In the genomic region with DNA sequence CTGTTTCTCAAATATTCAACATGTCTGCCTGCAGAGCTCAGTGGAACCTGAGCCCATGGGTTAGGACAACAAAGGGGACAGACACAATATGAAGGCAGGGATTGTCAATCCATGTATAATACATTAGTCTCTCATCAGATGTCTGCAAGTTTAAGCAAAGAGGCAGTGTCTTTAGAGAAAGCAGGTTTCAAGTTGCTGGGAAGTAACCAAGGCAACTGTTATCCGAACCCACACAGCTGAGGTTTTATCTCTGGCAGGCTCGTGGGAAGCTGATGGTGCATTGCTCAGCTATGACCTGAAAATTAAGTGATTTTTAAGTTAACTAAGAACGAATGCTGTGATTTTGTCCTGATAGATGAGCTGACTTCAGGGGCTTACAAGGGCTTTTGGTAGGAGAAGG, we compare ENCODE assay signal across 15 mouse cellular contexts. TPM values are rescaled to one million over a fixed set of nuclear protein-coding genes. Genes with fewer than 3 reads are reported as not detected.
DNase-seq lines count a peak whose midpoint lies in the region; ATAC-seq lines count a peak whose summit lies in the region.
"Had no signal": no experiment of that assay in that cellular context is flagged by ENCODE, and none has a peak within 500 bp of the region (broad histone marks: within the 10 kb centered on the region; RNA-seq: fewer than 3 reads in every experiment).

No protein-coding gene starts in this region.

- intact Hi-C loops in left cerebral cortex, postnatal 36 days (cut with DNase I) = no loop called here

- H3K4me1 ChIP-seq in forebrain, embryonic 16.5 days (replicated peaks; ENCODE audit: control insufficient read depth, insufficient read depth, low read length) = peaks cover 3% of the 10 kb centered on the region; the same call in 1 of the 2 replicates
- no peaks in the 10 kb centered on the region for H3K4me1 ChIP-seq in forebrain, embryonic 11.5 days (replicated peaks; ENCODE audit: control insufficient read depth, insufficient read depth, low read length)
- 0 out of 2 replicates have a peak, but pooled peaks cover 3% of the 10 kb centered on the region for H3K4me1 ChIP-seq in midbrain, embryonic 16.5 days (ENCODE audit: control insufficient read depth, insufficient read depth, low read length)
- H3K4me1 ChIP-seq: limb, embryonic 12.5 days; lung, embryonic 15.5 days; midbrain, embryonic 12.5 days had no signal

- no peaks in the 10 kb centered on the region for H3K36me3 ChIP-seq in forebrain, embryonic 16.5 days (ENCODE audit: control insufficient read depth, insufficient read depth)
- H3K36me3 ChIP-seq in forebrain, embryonic 11.5 days (ENCODE audit: control insufficient read depth, insufficient read depth, low read length) = no peaks in the 10 kb centered on the region
- H3K36me3 ChIP-seq in midbrain, embryonic 16.5 days (ENCODE audit: control insufficient read depth, insufficient read depth, low read length) = no peaks in the 10 kb centered on the region
- H3K36me3 ChIP-seq: limb, embryonic 12.5 days; lung, embryonic 15.5 days; midbrain, embryonic 12.5 days had no signal

- H3K4me3 ChIP-seq in forebrain, embryonic 16.5 days (replicated peaks; ENCODE audit: low read length) = no peak overlapping the region
- no peak overlapping the region for H3K4me3 ChIP-seq in forebrain, embryonic 11.5 days (ENCODE audit: low read depth, low read length)
- H3K4me3 ChIP-seq in midbrain, embryonic 16.5 days (ENCODE audit: low read depth, low read length) = no peak overlapping the region
- H3K4me3 ChIP-seq: limb, embryonic 12.5 days; lung, embryonic 15.5 days; midbrain, embryonic 12.5 days had no signal

- no peak overlapping the region for H3K4me2 ChIP-seq in forebrain, embryonic 16.5 days (ENCODE audit: low read length)
- H3K4me2 ChIP-seq in forebrain, embryonic 11.5 days (ENCODE audit: low read depth, low read length, severe bottlenecking) = no peak overlapping the region
- no peak overlapping the region for H3K4me2 ChIP-seq in midbrain, embryonic 16.5 days (ENCODE audit: low read length)
- H3K4me2 ChIP-seq: limb, embryonic 12.5 days; lung, embryonic 15.5 days; midbrain, embryonic 12.5 days had no signal

- H3K27ac ChIP-seq in forebrain, embryonic 16.5 days (ENCODE audit: low read length) = no peak overlapping the region
- no peak overlapping the region for H3K27ac ChIP-seq in forebrain, embryonic 11.5 days (ENCODE audit: low read depth, low read length)
- H3K27ac ChIP-seq in midbrain, embryonic 16.5 days (ENCODE audit: low read length) = peak overlapping the region; percentile 4; the same call in 1 of the 2 replicates
- H3K27ac ChIP-seq: limb, embryonic 12.5 days; lung, embryonic 15.5 days; midbrain, embryonic 12.5 days had no signal

- WGBS in forebrain, embryonic 16.5 days = 53% methylated on average over 3 of the region's 3 CpGs
- WGBS in forebrain, embryonic 11.5 days = 49% methylated on average over 3 of the region's 3 CpGs
- WGBS in midbrain, embryonic 16.5 days = 15% methylated on average over 3 of the region's 3 CpGs

- DNase-seq in forebrain, embryonic 11.5 days (ENCODE audit: low spot score) = no peak
- peak; percentile 21 for DNase-seq in left cerebral cortex, adult 11 months (ENCODE audit: low spot score)
- DNase-seq in left cerebral cortex, postnatal 36 days (ENCODE audit: low spot score in 2 of 2) = no peak
- peak; percentile 27 for DNase-seq in embryo, embryonic 11 days
- DNase-seq in retina, embryonic 14.5 days (ENCODE audit: low spot score) = no peak
- no peak for DNase-seq in heart, adult 18-20 months
- DNase-seq: adrenal gland, postnatal 36 days; cerebellum, adult 9-10 months had no signal

- H3K9me3 ChIP-seq in forebrain, embryonic 16.5 days (ENCODE audit: control insufficient read depth, low read length) = no peaks in the 10 kb centered on the region
- H3K9me3 ChIP-seq in forebrain, embryonic 11.5 days (ENCODE audit: control insufficient read depth, low read length) = no peaks in the 10 kb centered on the region
- H3K9me3 ChIP-seq in midbrain, embryonic 16.5 days (replicated peaks; ENCODE audit: control insufficient read depth, low read length, poor library complexity, severe bottlenecking) = no peaks in the 10 kb centered on the region
- H3K9me3 ChIP-seq: lung, embryonic 15.5 days; midbrain, embryonic 12.5 days had no signal

- no peaks in the 10 kb centered on the region for H3K27me3 ChIP-seq in forebrain, embryonic 16.5 days (replicated peaks; ENCODE audit: control insufficient read depth, insufficient read depth, low read length)
- H3K27me3 ChIP-seq in forebrain, embryonic 11.5 days (ENCODE audit: control insufficient read depth, insufficient read depth, low read length) = no peaks in the 10 kb centered on the region
- no peaks in the 10 kb centered on the region for H3K27me3 ChIP-seq in midbrain, embryonic 16.5 days (ENCODE audit: control insufficient read depth, insufficient read depth, low read depth, low read length)
- H3K27me3 ChIP-seq: limb, embryonic 12.5 days; lung, embryonic 15.5 days; midbrain, embryonic 12.5 days had no signal

- no peak overlapping the region for H3K9ac ChIP-seq in forebrain, embryonic 16.5 days (replicated peaks; ENCODE audit: low read depth, low read length)
- no peak overlapping the region for H3K9ac ChIP-seq in forebrain, embryonic 11.5 days (ENCODE audit: low read length)
- H3K9ac ChIP-seq in midbrain, embryonic 16.5 days (ENCODE audit: low read depth, low read length) = no peak overlapping the region
- H3K9ac ChIP-seq: limb, embryonic 12.5 days; lung, embryonic 15.5 days; midbrain, embryonic 12.5 days had no signal

- ATAC-seq in forebrain, embryonic 16.5 days = peak; percentile 45; the same call in 1 of the 2 replicates
- no peak for ATAC-seq in forebrain, embryonic 11.5 days (replicated peaks; ENCODE audit: low FRiP score)
- ATAC-seq in midbrain, embryonic 16.5 days = 0 out of 2 replicates have a peak, but pooled peaks have one; percentile 36

RNA-seq across cellular contexts. Expression of a gene that starts 40.4 kb away (rescaled TPM):
- not detected in 2 replicates for polyA plus RNA-seq in forebrain, embryonic 16.5 days (2015; fragmentation: Nextera tagmentation; extraction: Ambion mirVana)
- not detected in 2 replicates for polyA plus RNA-seq in forebrain, embryonic 11.5 days (2014; fragmentation: Nextera tagmentation; extraction: Ambion mirVana)
- total RNA-seq in left cerebral cortex, postnatal 36 days (2021) = not detected
- not detected in 2 replicates for polyA plus RNA-seq in midbrain, embryonic 16.5 days (2015; fragmentation: Nextera tagmentation; extraction: Ambion mirVana)
- under 1 TPM; 0.10 to 0.97 TPM for total RNA-seq in heart, adult 18-20 months (2021)
- total RNA-seq: hematopoietic stem cell, adult 5-6 weeks had no signal
- polyA plus RNA-seq: kidney, embryonic 14.5 days; limb, embryonic 12.5 days; lung, embryonic 15.5 days; midbrain, embryonic 12.5 days had no signal

Comparison
In these comparisons a context has a peak if more than half of its experiments do, and no peak if none do; other contexts are left out.
1. DNase-seq: peak in left cerebral cortex, adult 11 months (single experiment) and embryo, embryonic 11 days (single experiment); none in forebrain, embryonic 11.5 days (single experiment), left cerebral cortex, postnatal 36 days (0 of 2), retina, embryonic 14.5 days (single experiment) and heart, adult 18-20 months (0 of 2).